Mouse (Mus musculus) liver, adult 2 months (tissue): ENCODE data around the gene Banp. TPM values are rescaled to one million over a fixed set of nuclear protein-coding genes. Genes with fewer than 3 reads are reported as not detected.
A peak's percentile ranks its signal among the peaks of the same experiment; 100 is the strongest.

Experiments
- DNase-seq: peaks from one replicate; pipeline ENCODE4 v3.0.0-alpha.2; 2011; ENCODE audit warnings: low read depth, low spot score; ENCODE audit errors: extremely low read depth
- H3K27ac ChIP-seq: fragments of 200-500 bp; replicated peaks from 2 replicates; pipeline ENCODE4 v1.5.1; 2012; ENCODE audit warnings: low read depth, mild to moderate bottlenecking, control low read depth, inconsistent platforms, low read length; ENCODE audit not compliant: insufficient read depth
- H3K27me3 ChIP-seq: fragments of 200-500 bp; 2 replicates; pipeline ENCODE4 v1.6.1; 2012; ENCODE audit warnings: mild to moderate bottlenecking, moderate library complexity, low read length, inconsistent platforms; ENCODE audit not compliant: control insufficient read depth, insufficient read depth
- H3K36me3 ChIP-seq: fragments of 200-500 bp; 2 replicates; pipeline ENCODE4 v1.6.1; 2012; ENCODE audit warnings: low read length, inconsistent platforms; ENCODE audit not compliant: control insufficient read depth, insufficient read depth
- H3K4me1 ChIP-seq: fragments of 200-500 bp; 2 replicates; pipeline ENCODE4 v1.6.1; 2011; ENCODE audit warnings: low read length; ENCODE audit not compliant: control insufficient read depth, insufficient read depth
- H3K4me3 ChIP-seq: fragments of 200-500 bp; 2 replicates; pipeline ENCODE4 v1.5.1; 2011; ENCODE audit warnings: low read depth, mild to moderate bottlenecking, control low read depth, low read length, moderate library complexity; ENCODE audit not compliant: insufficient read depth
- H3K79me2 ChIP-seq: fragments of 200-500 bp; 2 replicates; pipeline ENCODE4 v1.6.1; 2012; ENCODE audit warnings: inconsistent platforms, mild to moderate bottlenecking, low read length, moderate library complexity; ENCODE audit not compliant: control insufficient read depth, insufficient read depth
- H3K9ac ChIP-seq: fragments of 200-500 bp; 2 replicates; pipeline ENCODE4 v1.6.1; 2012; ENCODE audit warnings: low read depth, mild to moderate bottlenecking, control low read depth, inconsistent platforms, low read length
- CTCF ChIP-seq: fragments of 200-500 bp; IDR thresholded peaks from 2 replicates; pipeline ENCODE4 v1.5.1; 2011; ENCODE audit warnings: low read depth, low read length, control low read depth
- POLR2A ChIP-seq: fragments of 200-500 bp; IDR thresholded peaks from 2 replicates; pipeline ENCODE4 v1.6.1; 2011; ENCODE audit warnings: low read length, control low read depth; ENCODE audit not compliant: insufficient read depth; ENCODE audit errors: extremely low read depth
- WGBS: fragments of 180-500 bp; shearing (Covaris S2); methylation state at CpG from one replicate; pipeline ENCODE4 v1.1.7; 2018; 5-methylcytosine and 5-hydroxymethylcytosine counted together
- polyA plus RNA-seq: library from polyadenylated mRNA; depleted of rRNA; stranded (reverse); fragments of >200 nt; gene quantifications from 2 replicates; pipeline ENCODE4 v1.2.3, GENCODE M21; 2012
- total RNA-seq: library from RNA; depleted of rRNA; stranded (reverse); fragments of >200 nt; gene quantifications from 2 replicates; pipeline ENCODE4 v1.2.3, GENCODE M21; 2014

The Banp gene
- total and polyA plus RNA-seq, 2 experiments = 9.8 to 38.2 TPM

GRCm38 (mm10) chr8:121906542-121907512 is 42.7 kb upstream of the Banp start:
- no peaks in the 10 kb centered on the region for H3K27me3 ChIP-seq
- H3K36me3 ChIP-seq = no peaks in the 10 kb centered on the region
- TF ChIP-seq POLR2A (no peak), CTCF (no peak)
- WGBS = 2% methylated on average over 63 of the region's 72 CpGs
- DNase-seq = no peak
- H3K4me3 ChIP-seq = peak overlapping the region; percentile 77
- H3K27ac ChIP-seq = no peak overlapping the region
- peaks cover 2% of the 10 kb centered on the region for H3K4me1 ChIP-seq
- peak overlapping the region; percentile 76 for H3K9ac ChIP-seq
- no peaks in the 10 kb centered on the region; the same call in 1 of the 2 replicates for H3K79me2 ChIP-seq

DNA sequence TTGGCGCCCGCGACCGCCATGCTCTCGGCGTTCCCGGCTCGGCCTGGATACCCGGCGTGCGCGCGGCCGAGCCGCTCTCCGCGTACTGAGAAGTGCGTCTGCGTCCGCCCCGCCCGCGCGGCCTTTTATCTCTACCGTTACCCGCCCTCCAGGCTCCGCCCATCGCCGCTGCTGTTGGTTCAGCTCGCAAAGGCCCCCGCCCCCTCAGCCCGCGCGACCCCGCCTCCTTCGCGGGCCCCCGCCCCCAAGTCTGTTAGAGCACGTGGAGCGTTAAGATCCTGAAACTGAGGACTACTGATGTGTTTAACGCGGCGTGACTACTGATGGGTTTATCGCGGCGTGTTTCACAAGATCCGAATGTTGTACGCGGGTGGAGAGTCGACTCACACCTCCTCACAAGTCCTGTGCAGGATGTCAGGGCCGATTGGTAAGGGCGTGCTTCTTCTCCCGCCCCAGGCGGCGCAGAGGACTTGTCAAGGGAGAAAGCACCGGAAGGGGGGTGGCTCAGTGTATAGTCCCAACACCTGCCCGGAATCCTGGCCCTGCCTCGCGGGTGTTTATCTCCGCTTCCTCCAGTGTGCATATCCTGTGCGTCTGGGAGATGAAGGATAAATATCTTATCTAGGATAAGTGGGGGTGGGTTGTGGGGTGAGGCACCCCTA is 41.8 kb upstream of the Banp start, which contains the start of gene Slc7a5:
Slc7a5 (minus strand) TSS at position 108 of the 662 bp plus-strand sequence.
- WGBS = 2% methylated on average over 61 of the region's 61 CpGs
- H3K36me3 ChIP-seq = no peaks in the 10 kb centered on the region
- no peaks in the 10 kb centered on the region; the same call in 1 of the 2 replicates for H3K79me2 ChIP-seq
- H3K4me3 ChIP-seq = peak within 1 kb of the TSS; percentile 77
- TF ChIP-seq CTCF (no peak), POLR2A (peak; percentile 89)
- no peaks in the 10 kb centered on the region for H3K27me3 ChIP-seq
- H3K9ac ChIP-seq = peak within 1 kb of the TSS; percentile 76
- peak; percentile 67 for DNase-seq
- H3K27ac ChIP-seq = no peak within 1 kb of the TSS
- peaks cover 2% of the 10 kb centered on the region for H3K4me1 ChIP-seq

GRCm38 (mm10) chr8:121908378-121909147 is 41.0 kb upstream of the Banp start:
- TF ChIP-seq CTCF (no peak), POLR2A (no peak)
- WGBS = 68% methylated on average over 8 of the region's 8 CpGs
- Histone ChIP-seq H3K79me2 (no peaks in the 10 kb centered on the region; the same call in 1 of the 2 replicates), H3K27me3 (no peaks in the 10 kb centered on the region), H3K4me3 (no peak overlapping the region), H3K4me1 (peaks cover 2% of the 10 kb centered on the region), H3K36me3 (no peaks in the 10 kb centered on the region), H3K9ac (no peak overlapping the region), H3K27ac (no peak overlapping the region)
- DNase-seq = no peak

DNA sequence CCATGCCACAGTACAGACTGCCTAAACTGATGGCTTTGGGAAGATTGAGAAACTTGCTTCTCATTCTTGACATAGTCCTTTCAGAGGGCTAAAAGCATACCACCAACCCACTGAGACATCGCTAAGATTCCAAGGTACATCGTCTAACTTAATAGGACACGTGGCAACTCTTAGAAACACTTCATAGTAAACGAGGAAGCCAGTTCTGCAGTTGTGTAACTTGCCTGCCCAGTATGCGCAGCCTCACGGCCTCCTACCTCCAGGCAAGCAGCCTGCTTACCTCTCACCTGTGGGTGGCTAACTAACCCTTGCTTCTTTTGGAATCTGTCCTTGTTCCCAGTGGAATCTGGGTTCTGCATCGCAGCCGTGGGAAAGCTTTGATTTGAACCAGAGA is 40.4 kb upstream of the Banp start:
- no peak overlapping the region for H3K4me3 ChIP-seq
- peaks cover 2% of the 10 kb centered on the region for H3K4me1 ChIP-seq
- H3K27ac ChIP-seq = no peak overlapping the region
- 49% methylated on average over 8 of the region's 8 CpGs for WGBS
- no peak overlapping the region for H3K9ac ChIP-seq
- TF ChIP-seq POLR2A (no peak), CTCF (no peak)
- H3K79me2 ChIP-seq = no peaks in the 10 kb centered on the region; the same call in 1 of the 2 replicates
- DNase-seq = no peak
- no peaks in the 10 kb centered on the region for H3K27me3 ChIP-seq
- H3K36me3 ChIP-seq = no peaks in the 10 kb centered on the region

DNA sequence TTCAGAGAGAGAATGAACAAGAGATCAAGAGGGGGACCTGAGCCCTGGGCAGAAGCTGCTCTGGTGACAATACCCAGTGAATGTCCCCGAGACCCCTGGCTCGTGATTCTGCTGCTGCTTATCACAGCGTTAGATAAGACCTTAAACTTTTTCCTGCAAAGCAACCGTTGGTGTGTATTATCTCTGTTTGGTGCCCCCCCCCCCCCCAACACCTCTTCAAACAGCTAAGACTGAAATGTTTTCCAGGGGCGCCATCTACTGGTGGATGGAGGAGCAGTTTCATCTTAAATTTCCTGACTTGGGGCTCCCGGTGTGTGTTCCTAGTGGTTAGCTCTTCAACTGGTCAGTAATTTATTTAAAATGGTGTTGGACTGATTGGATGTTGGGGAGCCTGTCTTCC is 39.9 kb upstream of the Banp start:
- Histone ChIP-seq H3K27ac (no peak overlapping the region), H3K9ac (no peak overlapping the region), H3K4me3 (no peak overlapping the region), H3K36me3 (no peaks in the 10 kb centered on the region), H3K4me1 (peaks cover 2% of the 10 kb centered on the region), H3K79me2 (no peaks in the 10 kb centered on the region; the same call in 1 of the 2 replicates), H3K27me3 (no peaks in the 10 kb centered on the region)
- TF ChIP-seq POLR2A = no peak
- TF ChIP-seq CTCF = peak; percentile 36; the same call in 1 of the 2 replicates
- 4% methylated on average over 6 of the region's 6 CpGs for WGBS
- peak; percentile 47 for DNase-seq
